21 mouse cellular contexts compared by ENCODE assay signal in the genomic region with DNA sequence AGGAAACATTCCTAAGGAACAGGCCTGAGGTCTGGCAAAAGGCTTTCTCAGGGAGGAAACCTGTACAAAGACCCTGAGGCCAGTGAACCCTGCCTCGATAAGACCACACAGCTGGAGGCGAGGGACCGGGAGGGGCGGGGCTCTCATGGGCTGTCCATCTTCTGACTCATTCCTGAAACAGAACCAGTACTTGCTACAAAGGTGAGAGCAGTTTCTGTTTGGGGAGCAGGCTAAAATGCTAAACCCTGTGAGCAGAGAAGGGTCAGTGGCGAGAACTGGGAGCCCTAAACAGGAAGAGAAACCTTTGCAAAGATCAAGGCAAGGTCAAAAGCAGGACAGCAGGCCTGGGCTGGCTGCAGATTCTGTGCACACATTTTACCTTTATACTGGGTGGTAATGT. TPM values are rescaled to one million over a fixed set of nuclear protein-coding genes. Genes with fewer than 3 reads are reported as not detected.
DNase-seq lines count a peak whose midpoint lies in the region; ATAC-seq and TF ChIP-seq lines count a peak whose summit lies in the region.
"Had no signal": no experiment of that assay in that cellular context is flagged by ENCODE, and none has a peak within 500 bp of the region (broad histone marks: within the 10 kb centered on the region; RNA-seq: fewer than 3 reads in every experiment).

No protein-coding gene starts in this region.

- TF ChIP-seq RAD21 in CH12.LX (IDR thresholded peaks at IDR 0.05; ENCODE audit: low read depth, low read length), result no peak; the same call in none of the 2 replicates

- H3K4me3 ChIP-seq in CH12.LX (replicated peaks in 1 of 3; ENCODE audit: low read depth in 2 of 3, low read length in 2 of 3, poor library complexity in 1 of 3), result no peak overlapping the region
- no peak overlapping the region for H3K4me3 ChIP-seq in midbrain, embryonic 14.5 days (replicated peaks; ENCODE audit: low read depth, low read length)
- H3K4me3 ChIP-seq: embryonic facial prominence, embryonic 15.5 days; forebrain, embryonic 15.5 days; heart, embryonic 12.5 days; hindbrain, embryonic 10.5 days; intestine, embryonic 15.5 days; limb, embryonic 13.5 days; midbrain, embryonic 13.5 days had no signal

- H3K27me3 ChIP-seq in CH12.LX (replicated peaks), result no peaks in the 10 kb centered on the region
- no peaks in the 10 kb centered on the region for H3K27me3 ChIP-seq in midbrain, embryonic 14.5 days (ENCODE audit: control insufficient read depth, insufficient read depth, low read length)
- H3K27me3 ChIP-seq: embryonic facial prominence, embryonic 15.5 days; forebrain, embryonic 15.5 days; heart, embryonic 12.5 days; intestine, embryonic 15.5 days; limb, embryonic 13.5 days; midbrain, embryonic 13.5 days; Patski had no signal

- H3K4me2 ChIP-seq in CH12.LX (ENCODE audit: insufficient read depth, low read depth, poor library complexity, severe bottlenecking), result peak overlapping the region; percentile 65
- no peak overlapping the region for H3K4me2 ChIP-seq in midbrain, embryonic 14.5 days (ENCODE audit: low read length)
- H3K4me2 ChIP-seq: embryonic facial prominence, embryonic 15.5 days; forebrain, embryonic 15.5 days; heart, embryonic 12.5 days; intestine, embryonic 15.5 days; limb, embryonic 13.5 days; midbrain, embryonic 13.5 days had no signal

- dilution Hi-C loops in CH12.LX (cut with MboI; ENCODE audit: extremely low pct_ligation_motif_present, extremely low pct_unique_long_range_greater_than_20kb, low sequenced_read_pairs), result no loop called here

- 0 out of 2 replicates have a peak, but pooled peaks have one; percentile 33 for ATAC-seq in megakaryocyte, adult 5-6 weeks (ENCODE audit: poor library complexity, severe bottlenecking)
- no peak for ATAC-seq in midbrain, embryonic 14.5 days (ENCODE audit: low FRiP score, low TSS enrichment)
- ATAC-seq: forebrain, embryonic 15.5 days; intestine, embryonic 15.5 days; midbrain, embryonic 13.5 days; Patski had no signal

- TF ChIP-seq CTCF in CH12.LX (conservative IDR thresholded peaks at IDR 0.05 in 1 of 2, IDR thresholded peaks at IDR 0.05 in 1 of 2; ENCODE audit: low read depth in 2 of 2, low read length in 2 of 2), result no peak

- peak overlapping the region; percentile 32 for H3K9ac ChIP-seq in CH12.LX (ENCODE audit: insufficient read depth, low read depth)
- no peak overlapping the region for H3K9ac ChIP-seq in midbrain, embryonic 14.5 days (replicated peaks; ENCODE audit: low read length)
- H3K9ac ChIP-seq: embryonic facial prominence, embryonic 15.5 days; forebrain, embryonic 15.5 days; heart, embryonic 12.5 days; intestine, embryonic 15.5 days; limb, embryonic 13.5 days; midbrain, embryonic 13.5 days had no signal

- peaks cover 30 to 74% of the 10 kb centered on the region in 2 experiments for H3K4me1 ChIP-seq in CH12.LX (ENCODE audit: control insufficient read depth in 1 of 2, insufficient read depth in 2 of 2)
- no peaks in the 10 kb centered on the region for H3K4me1 ChIP-seq in midbrain, embryonic 14.5 days (ENCODE audit: control insufficient read depth, insufficient read depth, low read length)
- H3K4me1 ChIP-seq: forebrain, embryonic 15.5 days had no signal

- H3K27ac ChIP-seq in CH12.LX (ENCODE audit: insufficient read depth, low read depth), result peak overlapping the region; percentile 91
- H3K27ac ChIP-seq in midbrain, embryonic 14.5 days (replicated peaks; ENCODE audit: low read depth, low read length), result no peak overlapping the region
- H3K27ac ChIP-seq: embryonic facial prominence, embryonic 15.5 days; forebrain, embryonic 15.5 days; hindbrain, embryonic 10.5 days; intestine, embryonic 15.5 days; limb, embryonic 13.5 days; midbrain, embryonic 13.5 days had no signal

- H3K36me3 ChIP-seq in CH12.LX (replicated peaks in 1 of 2; ENCODE audit: control insufficient read depth in 1 of 2, insufficient read depth in 1 of 2, low read length in 1 of 2), result peaks cover 58 to 87% of the 10 kb centered on the region in 2 experiments
- no peaks in the 10 kb centered on the region for H3K36me3 ChIP-seq in midbrain, embryonic 14.5 days (ENCODE audit: control insufficient read depth, insufficient read depth, low read length)
- H3K36me3 ChIP-seq: forebrain, embryonic 15.5 days; intestine, embryonic 15.5 days had no signal

- 65% methylated on average over 5 of the region's 5 CpGs for WGBS in midbrain, embryonic 14.5 days

- peak; percentile 96 for TF ChIP-seq EP300 in CH12.LX (IDR thresholded peaks at IDR 0.05; ENCODE audit: low read length)

- peaks cover 24% of the 10 kb centered on the region for H3K79me2 ChIP-seq in CH12.LX (replicated peaks; ENCODE audit: control insufficient read depth, extremely low read depth, insufficient read depth, poor library complexity, severe bottlenecking)

- DNase-seq in adrenal gland, adult 2 months, result peak; percentile 57
- DNase-seq in adrenal gland, adult 8-10 months, result no peak
- DNase-seq in CH12.LX (ENCODE audit: extremely low read depth), result peak; percentile 62
- peak; percentile 36 to 70 for DNase-seq in adrenal gland, postnatal 36 days
- DNase-seq in cerebellum, postnatal 4 days (ENCODE audit: low spot score in 2 of 2), result no peak
- no peak for DNase-seq in midbrain, embryonic 14.5 days
- no peak for DNase-seq in gastrocnemius, adult 8-10 months (ENCODE audit: low spot score in 2 of 2)
- DNase-seq: B cell, adult 2 months; cerebellum, adult 11 months; gastrocnemius, postnatal 25 days; right cerebral cortex, postnatal 4 days; thymus, postnatal 14 days had no signal

- in situ Hi-C loops in CH12.LX (cut with MboI; ENCODE audit: low pct_ligation_motif_present, low pct_unique_long_range_greater_than_20kb, low sequenced_read_pairs), result loop anchor here (5.0 kb wide), 1 partner anchor 203 kb away; no protein-coding TSS in a partner anchor

- no peaks in the 10 kb centered on the region for H3K9me3 ChIP-seq in CH12.LX (replicated peaks; ENCODE audit: low read length)
- H3K9me3 ChIP-seq in midbrain, embryonic 14.5 days (ENCODE audit: control insufficient read depth, low read length), result no peaks in the 10 kb centered on the region
- H3K9me3 ChIP-seq: embryonic facial prominence, embryonic 15.5 days; forebrain, embryonic 15.5 days; heart, embryonic 12.5 days; hindbrain, embryonic 10.5 days; intestine, embryonic 15.5 days; limb, embryonic 13.5 days; midbrain, embryonic 13.5 days had no signal

- 0 out of 2 replicates have a peak, but pooled peaks have one; percentile 32 for TF ChIP-seq POLR2A in CH12.LX (IDR thresholded peaks at IDR 0.05; ENCODE audit: low read depth, low read length)

TF ChIP-seq in CH12.LX, 34 proteins besides CTCF, POLR2A, EP300 and RAD21 (continues in another document):
- peak; percentile 87 for TF ChIP-seq ETS1 (conservative IDR thresholded peaks at IDR 0.05; ENCODE audit: low read depth, low read length)
- TF ChIP-seq MAFK (IDR thresholded peaks at IDR 0.05; ENCODE audit: insufficient replicate concordance, low read length), result 0 out of 2 replicates have a peak, but pooled peaks have one; percentile 40
- peak; percentile 90 for TF ChIP-seq MEF2A (IDR thresholded peaks at IDR 0.05; ENCODE audit: borderline replicate concordance, low read depth, low read length)
- no peak for TF ChIP-seq ZNF384 (IDR thresholded peaks at IDR 0.05; ENCODE audit: low read depth, low read length)
- peak; percentile 90 for TF ChIP-seq SIN3A (IDR thresholded peaks at IDR 0.05; ENCODE audit: low read length)
- TF ChIP-seq NRF1 (IDR thresholded peaks at IDR 0.05; ENCODE audit: low read depth, low read length), result no peak
- peak; percentile 25; the same call in 1 of the 2 replicates for TF ChIP-seq HCFC1 (IDR thresholded peaks at IDR 0.05; ENCODE audit: low read depth, low read length)
- TF ChIP-seq SMC3 (IDR thresholded peaks at IDR 0.05; ENCODE audit: low read depth, low read length), result peak; percentile 21; the same call in 1 of the 2 replicates
- peak; percentile 92; the same call in 1 of the 2 replicates for TF ChIP-seq RCOR1 (conservative IDR thresholded peaks at IDR 0.05; ENCODE audit: low read depth, low read length)
- TF ChIP-seq CHD2 (IDR thresholded peaks at IDR 0.05; ENCODE audit: low read length), result peak; percentile 73; the same call in 1 of the 2 replicates
- peak; percentile 70 for TF ChIP-seq MYC (IDR thresholded peaks at IDR 0.05; ENCODE audit: low read depth, low read length)
- peak; percentile 83 for TF ChIP-seq JUN (IDR thresholded peaks at IDR 0.05; ENCODE audit: insufficient read depth, low read depth, low read length)
- no peak for TF ChIP-seq GABPA (IDR thresholded peaks at IDR 0.05; ENCODE audit: insufficient replicate concordance, low read depth, low read length)
- TF ChIP-seq ELF1 (IDR thresholded peaks at IDR 0.05; ENCODE audit: low read depth, low read length), result peak; percentile 58; the same call in 1 of the 2 replicates
- TF ChIP-seq MAZ (IDR thresholded peaks at IDR 0.05; ENCODE audit: low read depth, low read length), result peak; percentile 83; the same call in 1 of the 2 replicates
- TF ChIP-seq JUND (conservative IDR thresholded peaks at IDR 0.05; ENCODE audit: low read depth, low read length), result peak; percentile 87
- TF ChIP-seq BHLHE40 (IDR thresholded peaks at IDR 0.05; ENCODE audit: low read depth, low read length), result peak; percentile 78

RNA-seq across cellular contexts. Expression of gene Fnbp1, which starts 47.2 kb away (rescaled TPM):
- total RNA-seq in adrenal gland, adult 2 months (2021), result 10 to 100 TPM; 59.7 to 73.4 TPM
- polyA plus RNA-seq in adrenal gland, adult 2 months (2012; rRNA removed), result 34.3 and 35.6 TPM in 2 replicates
- total RNA-seq in adrenal gland, adult 8-10 months (2022), result 10 to 100 TPM; 45.9 to 89.0 (median 70.6) TPM
- 39.2 and 50.5 TPM in 2 replicates for total RNA-seq in CH12.LX (2012; rRNA removed)
- total RNA-seq in CH12.LX (2014; rRNA removed), result 20.7 and 29.6 TPM in 2 replicates
- 133 and 147 TPM in 2 replicates for polyA plus RNA-seq in CH12.LX (2012; ENCODE audit: insufficient read length, low read depth)
- 10 to 100 TPM; 50.6 to 51.7 TPM for total RNA-seq in adrenal gland, postnatal 36 days (2021)
- 62.0 and 64.1 TPM in 2 replicates for total RNA-seq in megakaryocyte, adult 5-6 weeks (2015)
- 39.0 and 48.7 TPM in 2 replicates for total RNA-seq in megakaryocyte, adult 5-6 weeks (2017)
- 18.3 and 21.0 TPM in 2 replicates for polyA plus RNA-seq in midbrain, embryonic 14.5 days (2014; fragmentation: Nextera tagmentation; extraction: Ambion mirVana)
- total RNA-seq in gastrocnemius, adult 8-10 months (2022), result 1 to 10 TPM; 4.1 to 10.0 (median 7.6) TPM

RNA-seq across cellular contexts. Expression of gene Gpr107, which starts 57.6 kb away (rescaled TPM):
- total RNA-seq in adrenal gland, adult 2 months (2021), result 10 to 100 TPM; 54.9 to 55.8 TPM
- 18.2 and 21.7 TPM in 2 replicates for polyA plus RNA-seq in adrenal gland, adult 2 months (2012; rRNA removed)
- 10 to 100 TPM; 61.9 to 93.4 (median 75.7) TPM for total RNA-seq in adrenal gland, adult 8-10 months (2022)
- total RNA-seq in CH12.LX (2012; rRNA removed), result 22.7 and 24.6 TPM in 2 replicates
- 24.9 and 27.8 TPM in 2 replicates for total RNA-seq in CH12.LX (2014; rRNA removed)
- 19.6 and 25.7 TPM in 2 replicates for polyA plus RNA-seq in CH12.LX (2012; ENCODE audit: insufficient read length, low read depth)
- 10 to 100 TPM; 58.5 to 63.4 TPM for total RNA-seq in adrenal gland, postnatal 36 days (2021)
- 22.1 and 22.2 TPM in 2 replicates for total RNA-seq in megakaryocyte, adult 5-6 weeks (2015)
- 29.2 and 32.1 TPM in 2 replicates for total RNA-seq in megakaryocyte, adult 5-6 weeks (2017)
- 25.5 and 25.6 TPM in 2 replicates for polyA plus RNA-seq in midbrain, embryonic 14.5 days (2014; fragmentation: Nextera tagmentation; extraction: Ambion mirVana)
- total RNA-seq in gastrocnemius, adult 8-10 months (2022), result 10 to 100 TPM; 23.1 to 26.2 (median 24.2) TPM

Comparison
In these comparisons a context has a peak if more than half of its experiments do, and no peak if none do; other contexts are left out.
1. DNase-seq: peak in adrenal gland, adult 2 months (single experiment), CH12.LX (single experiment) and adrenal gland, postnatal 36 days (2 of 2); none in adrenal gland, adult 8-10 months (single experiment), cerebellum, postnatal 4 days (0 of 2), midbrain, embryonic 14.5 days (single experiment) and gastrocnemius, adult 8-10 months (0 of 2).